Mouse (Mus musculus) CD4-positive, CD25-positive, alpha-beta regulatory T cell, adult 4 months (primary cell): Measurements from ENCODE around the gene Dnaaf1. TPM values are rescaled to one million over a fixed set of nuclear protein-coding genes. Genes with fewer than 3 reads are reported as not detected.

ENCODE experiments used
- ATAC-seq: one replicate; pipeline ENCODE4 v1.8.0; 2017
- polyA plus RNA-seq, 2 experiments: library from polyadenylated mRNA; unstranded; fragments of 100-300 nt; shearing (Covaris generic); gene quantifications; one replicate each; pipeline ENCODE4 v1.2.1; 2017

Dnaaf1 gene
- polyA plus RNA-seq, 2 experiments from 2014 or later, result not detected

DNA sequence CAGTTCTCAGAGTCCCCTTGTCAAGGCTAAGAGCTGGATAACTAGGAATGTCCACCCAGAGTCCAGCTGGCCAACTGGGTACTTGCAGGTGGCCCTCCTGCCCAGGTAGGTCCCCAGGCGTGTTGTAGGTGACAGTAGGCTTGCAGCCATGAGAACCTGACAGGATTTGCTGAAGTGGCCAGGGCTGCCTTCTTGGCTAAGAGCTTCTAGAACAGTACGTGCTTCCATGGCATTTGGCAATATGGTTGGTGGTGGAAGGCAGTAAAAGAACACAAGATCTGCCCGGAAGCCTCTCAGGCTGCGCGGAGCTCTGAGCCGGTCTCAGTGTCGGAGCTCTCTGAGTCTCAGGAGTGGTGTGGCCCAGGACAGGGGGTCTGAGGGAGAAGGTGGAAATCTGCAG lies 49.9 kb downstream of the Dnaaf1 start:
- no peak for ATAC-seq

DNA sequence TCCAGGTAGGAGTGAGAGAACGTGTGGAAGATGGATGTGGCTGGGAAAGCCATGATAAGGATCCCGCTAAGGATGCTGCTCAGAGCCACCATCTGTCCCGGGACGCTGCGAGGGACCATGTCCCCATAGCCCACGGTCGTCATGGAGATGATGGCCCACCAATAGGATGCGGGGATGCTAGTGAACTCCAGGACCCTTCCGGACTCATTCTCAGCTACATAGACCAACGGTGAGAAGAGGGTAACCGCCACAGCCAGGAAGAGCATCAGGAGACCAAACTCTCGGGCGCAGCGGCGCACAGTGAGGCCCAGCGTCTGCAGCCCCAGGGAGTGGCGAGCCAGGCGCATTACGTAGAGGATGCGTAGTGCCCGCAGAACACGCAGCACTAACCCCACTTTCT lies 50.8 kb downstream of the Dnaaf1 start:
- no peak for ATAC-seq

DNA sequence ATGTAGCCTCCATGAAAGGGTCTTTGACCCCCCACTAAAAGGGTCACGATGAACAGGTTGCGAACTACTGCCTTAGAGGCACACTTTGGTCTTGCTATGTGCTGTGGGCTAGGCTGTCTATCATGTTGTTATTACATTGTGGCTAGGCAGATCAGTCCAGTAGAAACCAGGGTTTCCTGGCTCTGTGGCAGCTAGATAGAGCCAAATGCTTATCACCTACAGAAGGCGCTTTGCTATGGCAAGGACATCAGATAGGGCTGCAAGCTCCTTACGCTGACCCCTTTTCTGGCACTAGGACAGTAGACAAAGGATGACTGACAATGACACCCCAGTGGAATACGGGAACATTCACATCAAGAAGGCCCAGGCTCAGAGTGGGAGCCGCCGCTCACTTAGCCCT lies 52.2 kb downstream of the Dnaaf1 start:
- no peak for ATAC-seq

DNA sequence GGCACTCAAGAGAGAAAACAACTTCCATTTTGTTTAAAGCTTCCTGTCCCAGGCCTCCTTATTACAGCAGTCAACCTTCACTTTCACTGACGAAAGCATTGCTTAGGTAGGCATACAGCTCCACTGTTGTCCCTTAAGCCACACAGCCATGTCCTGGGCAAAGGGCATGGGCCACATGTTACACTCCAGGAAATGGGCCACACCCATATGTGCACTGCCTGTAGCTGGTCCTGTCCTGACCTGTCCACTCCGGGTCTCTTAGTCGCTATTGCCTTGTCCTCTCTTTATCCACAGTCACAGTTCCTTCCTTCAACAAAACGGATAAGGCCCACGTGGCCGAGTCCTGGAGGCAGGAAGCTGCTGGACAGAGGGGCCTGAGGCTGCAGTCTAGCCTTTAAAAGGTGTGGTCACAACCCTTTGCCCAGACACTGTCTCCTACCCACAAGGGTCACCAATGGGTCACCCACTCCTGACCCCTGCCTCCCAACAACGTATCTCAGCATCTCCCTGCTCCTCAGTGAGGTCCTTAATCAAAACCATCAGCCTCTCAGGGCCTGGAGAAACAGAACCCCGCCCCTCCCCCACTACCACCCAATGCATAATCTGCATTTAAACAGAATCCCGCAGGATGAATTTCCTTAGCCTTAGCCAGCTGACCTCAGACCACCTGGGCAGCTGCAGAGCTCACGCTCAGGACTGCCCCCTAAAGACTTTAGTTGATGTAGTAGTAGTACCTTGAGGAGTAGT lies 52.8 kb downstream of the Dnaaf1 start:
- no peak for ATAC-seq

DNA sequence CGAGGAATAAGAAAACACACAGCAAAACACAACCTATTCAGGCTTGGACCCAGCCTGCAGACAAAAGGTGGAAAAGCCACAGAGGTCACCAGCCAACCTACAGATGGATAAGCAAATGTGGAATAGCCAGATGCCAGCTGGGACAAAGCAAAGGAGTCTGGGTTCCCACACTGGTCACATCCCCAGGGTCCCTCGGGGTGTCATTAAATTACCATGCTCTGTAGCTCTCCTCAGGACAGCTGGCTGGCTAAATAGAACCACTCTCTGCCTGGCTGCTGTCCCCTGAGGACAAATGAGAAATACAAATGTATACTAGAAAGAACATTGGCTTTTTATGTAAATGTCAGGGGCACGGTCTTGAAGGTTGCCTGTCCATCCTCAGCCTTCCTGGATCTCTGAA lies 55.8 kb downstream of the Dnaaf1 start:
- no peak for ATAC-seq

DNA sequence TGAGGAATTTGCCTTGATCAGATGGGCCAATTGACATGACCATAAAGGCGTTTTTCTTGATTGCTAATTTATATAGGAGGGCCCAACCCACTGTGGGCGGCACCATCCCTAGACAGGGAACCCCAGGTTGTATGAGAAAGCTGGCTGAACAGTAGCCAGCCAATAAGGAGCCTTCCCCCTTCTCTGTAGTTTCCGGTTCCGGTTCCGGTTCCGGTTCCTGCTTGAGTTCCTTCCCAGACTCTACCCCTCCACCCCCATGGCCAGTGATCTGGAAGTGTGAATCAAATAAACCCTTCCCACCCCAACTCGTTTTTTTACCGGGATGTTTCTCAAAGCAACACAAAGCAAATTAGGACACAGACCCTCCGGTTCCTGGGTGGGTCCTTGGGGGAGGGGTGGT lies 57.2 kb downstream of the Dnaaf1 start:
- no peak for ATAC-seq

DNA sequence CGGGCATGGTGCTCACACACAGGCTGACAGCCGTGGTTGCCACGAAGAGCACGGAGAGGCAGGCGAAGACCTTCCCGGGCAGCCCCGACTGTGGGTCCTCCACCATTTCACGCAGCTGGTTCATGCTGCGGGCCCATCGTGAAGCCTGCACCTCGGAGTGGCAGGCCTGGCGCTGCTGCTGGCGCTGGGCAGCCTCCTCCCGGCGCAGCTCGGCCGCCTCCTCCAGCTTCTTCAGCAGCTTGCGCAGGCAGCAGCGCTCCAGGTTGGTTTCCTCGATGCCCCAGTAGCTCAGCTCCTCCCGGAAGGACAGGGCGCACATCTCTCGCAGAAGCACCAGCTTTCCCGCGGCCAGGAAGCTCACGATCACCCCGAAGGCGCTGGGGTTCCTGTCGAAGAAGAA lies 57.9 kb downstream of the Dnaaf1 start:
- no peak for ATAC-seq

DNA sequence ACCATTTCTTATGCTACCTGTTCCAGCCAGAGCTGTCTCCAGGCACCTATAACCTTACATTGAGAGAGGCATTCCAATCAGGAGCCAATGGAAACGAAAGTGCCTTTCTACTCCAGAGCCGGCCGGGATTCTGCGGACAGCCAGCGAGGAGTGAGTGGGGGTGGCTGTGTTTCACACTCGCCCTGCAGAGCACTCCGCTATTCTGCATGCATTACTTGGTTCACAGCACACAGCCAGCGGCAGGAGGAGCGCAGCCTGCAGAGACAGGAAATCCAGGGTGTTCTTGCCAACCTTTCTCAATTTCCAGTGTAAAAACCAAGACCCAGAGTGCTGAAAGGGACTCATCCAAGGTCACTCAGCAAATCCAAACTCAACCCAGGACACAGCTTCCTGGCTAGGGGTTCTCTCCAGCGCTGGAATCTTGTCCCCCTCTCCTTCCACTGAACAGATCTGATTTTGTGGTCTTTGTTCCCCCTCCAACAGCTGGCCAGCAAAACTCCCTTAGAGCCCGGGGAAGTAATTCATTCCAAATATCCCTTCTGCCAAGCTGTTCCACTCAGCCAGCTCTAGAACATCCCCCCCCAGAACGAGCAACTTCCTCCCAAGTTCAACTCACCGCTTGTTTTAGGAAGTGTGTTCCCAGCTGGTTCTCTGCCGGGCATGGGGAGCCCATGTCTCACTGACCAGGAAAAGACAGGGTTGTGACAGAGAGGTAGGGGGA lies 59.7 kb downstream of the Dnaaf1 start:
- no peak for ATAC-seq

DNA sequence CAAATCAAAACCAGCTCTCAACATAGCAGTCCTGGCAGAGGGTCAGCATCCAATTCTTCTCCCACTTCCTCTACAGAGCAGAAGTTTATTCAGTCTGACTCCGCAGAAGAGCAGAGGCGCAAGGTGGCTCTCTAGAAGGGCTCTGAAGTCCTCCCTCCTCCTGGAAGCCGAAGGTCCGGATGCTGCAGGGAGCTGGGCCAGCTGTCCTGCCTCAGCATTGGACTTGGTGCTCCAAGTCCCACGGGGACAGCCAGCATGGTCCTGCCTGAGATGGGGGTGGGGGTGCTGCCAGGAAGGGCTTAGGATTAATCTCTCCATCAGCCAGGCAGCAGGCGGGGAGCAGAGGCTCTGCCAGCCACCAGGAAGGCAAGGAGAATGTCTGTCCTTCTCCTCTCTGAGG lies 60.3 kb downstream of the Dnaaf1 start, which contains the start of gene Kcng4:
Gene Kcng4, minus strand, starts transcription at position 303 of the 400 bp plus-strand sequence.
- ATAC-seq, result no peak

DNA sequence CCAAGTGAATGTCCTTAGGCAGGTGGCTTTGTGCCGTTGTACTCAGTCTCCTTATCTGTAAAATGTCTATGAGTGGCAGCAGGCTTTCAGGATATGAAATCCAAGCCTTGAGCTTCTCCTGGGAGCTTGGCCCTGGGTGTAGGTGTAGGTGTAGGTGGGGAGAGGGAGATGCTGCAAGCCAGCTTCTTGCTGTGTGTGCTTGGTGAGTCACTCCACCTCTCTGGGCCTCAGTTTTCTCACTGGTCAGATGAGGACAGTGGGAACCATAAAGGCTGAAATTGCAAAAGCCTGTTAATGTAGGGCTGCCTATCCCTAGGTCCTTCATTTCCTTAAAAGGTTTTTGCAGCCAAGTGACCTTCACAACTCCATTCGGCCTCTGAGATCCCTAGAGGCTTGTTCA lies 60.9 kb downstream of the Dnaaf1 start:
- no peak for ATAC-seq

DNA sequence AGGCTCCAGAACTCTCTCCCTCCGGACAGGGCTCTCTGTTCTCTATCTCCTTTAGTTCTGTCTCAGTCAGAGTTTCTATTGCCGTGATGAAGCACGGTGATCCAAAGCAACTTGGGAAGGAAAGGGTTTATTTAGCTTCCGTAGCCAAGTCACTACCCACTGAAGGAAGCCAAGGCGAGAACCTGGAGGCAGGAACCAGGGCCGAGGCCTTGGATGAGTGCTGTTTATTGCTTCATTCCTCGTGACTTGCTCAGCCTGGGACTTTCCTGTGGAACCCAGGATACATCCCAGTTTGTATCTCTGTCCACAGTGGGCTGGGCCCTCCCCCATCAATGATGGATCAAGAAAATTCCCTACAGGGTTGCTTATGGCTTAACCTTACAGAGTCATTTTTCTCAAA lies 61.7 kb downstream of the Dnaaf1 start:
- ATAC-seq, result no peak

DNA sequence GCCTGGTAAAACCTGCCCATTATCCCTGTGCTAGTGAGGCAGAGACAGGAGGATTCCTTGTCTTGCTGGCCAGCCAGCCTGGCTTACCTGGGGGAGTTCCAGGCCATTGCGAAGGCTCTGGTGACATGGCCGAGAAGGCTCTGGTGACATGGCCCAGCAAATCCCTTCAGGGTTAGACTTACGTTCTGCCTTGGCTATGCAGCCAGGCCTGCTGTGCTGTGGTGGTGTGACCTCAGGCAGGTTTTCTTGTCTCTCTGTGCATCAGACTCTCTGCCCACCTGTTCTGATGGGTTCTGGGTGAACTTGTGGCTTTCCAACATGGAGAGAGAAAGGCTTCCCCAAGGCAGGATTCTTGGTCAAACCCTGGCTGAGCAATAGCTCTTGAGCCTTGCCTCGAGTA lies 62.3 kb downstream of the Dnaaf1 start:
- no peak for ATAC-seq

DNA sequence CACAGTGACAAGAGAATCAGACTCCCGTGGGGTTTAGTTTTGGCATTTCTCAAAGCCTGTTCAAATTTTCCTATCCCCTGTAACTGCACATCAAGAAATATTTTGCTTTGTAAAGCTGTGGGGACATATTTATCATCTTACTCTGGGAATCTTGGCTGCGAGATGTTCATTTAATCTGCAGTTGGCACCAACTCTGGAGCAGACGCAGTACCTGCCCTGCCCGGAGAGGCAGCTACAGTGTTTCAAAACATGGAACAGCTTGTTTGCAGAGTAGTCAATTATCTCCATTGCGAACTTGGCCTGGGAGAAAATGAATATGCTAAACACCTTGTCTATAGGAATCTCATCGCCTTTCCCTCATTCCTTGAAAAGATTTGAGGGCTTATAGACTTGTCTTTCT lies 63.2 kb downstream of the Dnaaf1 start:
- no peak for ATAC-seq

DNA sequence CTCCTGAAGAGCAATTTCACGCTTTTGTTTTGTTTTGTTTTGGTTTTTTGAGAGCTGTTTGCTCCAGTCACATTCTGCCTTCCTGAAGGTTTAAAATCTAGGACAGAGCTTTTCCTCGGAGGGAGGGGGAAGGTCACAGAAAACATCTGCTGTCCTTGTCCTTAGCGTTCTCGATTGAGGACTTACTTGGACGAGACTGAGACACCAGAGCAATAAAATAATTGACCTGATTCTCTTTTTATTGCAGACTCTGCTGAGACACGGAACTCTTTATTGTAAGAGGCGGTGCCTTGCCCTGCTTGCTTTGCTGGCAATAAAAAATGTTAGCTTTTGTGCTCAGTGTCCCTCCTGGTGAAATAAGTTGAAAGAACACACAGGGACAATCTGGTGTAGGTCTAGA lies 64.8 kb downstream of the Dnaaf1 start:
- no peak for ATAC-seq

DNA sequence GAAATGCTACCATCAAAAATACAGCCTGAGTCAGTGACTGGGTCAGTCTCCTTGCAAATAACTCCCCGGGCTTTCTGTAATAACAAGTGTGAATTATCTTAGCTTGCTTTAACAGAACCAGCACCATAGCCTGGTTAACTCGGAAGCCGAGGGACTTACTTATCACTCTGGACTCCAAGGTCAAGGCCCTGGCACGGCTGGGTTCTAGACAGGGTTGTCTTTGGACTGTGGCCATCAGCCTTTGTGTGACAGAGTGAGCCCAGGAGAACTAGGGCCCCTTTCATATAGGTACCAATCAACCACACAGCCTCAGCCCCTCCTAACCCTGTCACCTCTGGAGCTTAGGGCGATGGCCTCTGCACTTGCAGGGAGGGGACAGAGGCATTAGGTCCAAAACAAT lies 66.0 kb downstream of the Dnaaf1 start:
- ATAC-seq, result no peak

DNA sequence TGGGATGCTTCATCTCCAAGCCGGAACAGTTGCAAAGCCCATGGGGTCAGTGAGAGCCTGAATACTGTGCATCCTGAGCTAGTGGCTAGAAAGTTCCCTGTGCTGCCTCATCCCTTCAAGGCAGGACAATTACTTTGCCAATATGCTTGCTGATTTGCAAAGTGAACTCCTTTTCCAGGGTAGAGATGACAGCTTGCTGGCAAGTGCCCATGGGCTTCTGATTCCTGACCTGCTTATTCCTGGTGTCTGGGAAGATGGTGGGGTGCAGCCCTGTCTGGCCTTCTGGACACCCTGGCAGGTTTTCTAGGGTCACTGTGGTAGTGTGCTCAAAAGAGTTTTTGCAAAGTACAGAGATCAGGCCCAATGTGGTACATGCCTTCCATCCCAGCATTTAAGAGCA lies 67.9 kb downstream of the Dnaaf1 start:
- no peak for ATAC-seq

DNA sequence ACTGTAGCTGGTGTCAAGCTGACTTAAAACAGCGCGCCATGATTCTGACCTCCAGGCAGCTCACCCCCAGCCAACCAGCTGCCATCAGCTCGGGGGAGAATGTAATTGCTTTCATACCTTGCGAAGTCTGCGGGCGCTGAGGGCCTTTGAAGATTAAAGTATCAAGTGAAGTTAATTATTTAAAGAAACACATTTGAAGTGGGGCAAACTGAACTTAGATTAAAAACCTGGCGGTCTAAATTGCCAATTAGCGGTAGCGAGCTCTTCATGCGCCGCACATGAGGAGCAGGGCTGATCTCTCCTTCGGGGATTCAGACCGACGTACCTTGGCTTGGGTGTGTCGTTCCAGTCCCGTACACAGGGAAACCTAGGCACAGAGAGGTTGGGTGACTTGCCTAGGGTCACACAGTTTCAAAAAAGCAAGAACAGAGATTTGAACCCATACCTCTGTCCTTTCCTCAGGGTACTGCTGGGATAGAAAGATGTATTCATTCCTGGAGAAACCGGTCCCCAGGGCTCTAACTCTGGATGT lies 69.5 kb downstream of the Dnaaf1 start:
- no peak for ATAC-seq

DNA sequence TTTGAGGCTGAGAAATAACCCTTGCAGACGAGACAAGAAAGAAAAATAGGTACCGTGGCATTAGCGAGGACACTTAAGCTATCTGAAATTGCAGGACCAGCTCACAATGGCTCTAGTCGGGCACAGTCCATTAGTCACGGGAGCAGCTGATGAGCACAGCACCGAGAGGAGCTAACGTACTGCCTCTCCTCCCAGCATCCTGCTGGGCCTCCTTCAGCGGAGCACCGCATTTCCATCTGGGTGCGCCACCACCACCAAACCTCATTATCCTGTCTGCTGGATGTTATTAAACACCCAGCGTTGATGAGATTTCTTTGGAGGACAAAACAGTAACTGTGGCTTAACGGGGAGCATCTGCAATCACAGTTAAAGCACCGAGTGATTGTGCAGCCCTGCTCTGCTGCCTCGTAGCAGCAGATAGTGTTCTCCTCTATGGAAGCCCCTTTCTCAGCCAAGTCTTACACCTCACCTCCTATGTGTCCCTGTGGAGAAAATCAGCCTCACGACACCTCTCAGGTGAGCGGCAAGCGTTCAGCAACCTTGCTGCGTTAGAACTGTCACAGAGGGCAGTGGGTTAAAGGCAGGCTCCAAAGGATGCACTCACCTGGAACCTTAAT lies 70.1 kb downstream of the Dnaaf1 start:
- ATAC-seq, result no peak

DNA sequence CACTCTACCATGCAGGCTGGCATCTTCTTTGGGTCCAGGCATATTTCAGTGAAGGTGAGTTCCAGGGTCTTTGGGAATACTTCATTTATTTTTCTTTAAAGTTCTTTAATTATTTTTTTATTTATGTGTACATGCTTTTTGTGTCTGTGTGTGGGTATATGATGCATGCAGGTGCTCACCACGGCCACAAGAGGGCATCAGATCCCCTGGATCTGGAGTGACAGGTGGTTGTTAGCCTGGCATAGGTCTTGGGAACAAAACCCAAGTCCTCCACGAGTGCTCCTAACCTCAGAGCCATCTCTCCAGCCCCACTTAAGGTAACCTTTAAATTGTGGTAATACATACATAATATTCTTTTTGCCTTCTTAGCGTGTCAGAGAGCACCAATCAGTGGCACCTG lies 71.2 kb downstream of the Dnaaf1 start:
- no peak for ATAC-seq

DNA sequence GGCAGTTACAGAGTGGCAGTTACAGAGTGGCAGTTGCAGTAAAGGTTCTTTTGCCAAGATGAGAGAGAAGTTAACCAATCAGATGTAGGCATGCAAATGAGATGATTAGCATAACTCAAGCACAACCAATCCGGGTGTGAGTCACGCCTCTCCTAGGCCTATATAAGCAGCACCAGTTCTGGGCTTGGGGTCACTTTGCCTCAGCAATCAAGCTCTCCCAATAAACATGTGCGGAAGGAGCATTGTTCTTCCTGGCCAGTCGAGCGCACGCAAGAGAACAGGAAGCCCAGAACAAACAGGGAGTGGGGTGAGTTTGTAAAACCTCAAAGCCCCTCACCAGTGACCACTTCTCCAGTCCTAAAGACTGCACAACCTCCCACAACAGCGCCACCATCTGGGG lies 71.8 kb downstream of the Dnaaf1 start:
- ATAC-seq, result no peak
